Mouse (Mus musculus) ES-E14 (cell line): Measurements from ENCODE around the gene Rspo1. TPM values are rescaled to one million over a fixed set of nuclear protein-coding genes. Genes with fewer than 3 reads are reported as not detected.

Experiments
- DNase-seq: peaks from one replicate; pipeline ENCODE4 v3.0.0-alpha.2; 2013; ENCODE audit warnings: low read depth, low spot score
- H3K27ac ChIP-seq: 2 replicates; pipeline ENCODE4 v1.5.1; 2012; ENCODE audit warnings: low read depth, mild to moderate bottlenecking, low read length, moderate library complexity, mixed read lengths; ENCODE audit not compliant: poor library complexity, insufficient read depth, severe bottlenecking
- H3K36me3 ChIP-seq: 2 replicates; pipeline ENCODE4 v1.6.1; 2012; ENCODE audit warnings: mild to moderate bottlenecking, low read length, moderate library complexity, mixed read lengths; ENCODE audit not compliant: control insufficient read depth, poor library complexity, insufficient read depth, severe bottlenecking
- H3K4me1 ChIP-seq, 2 experiments: fragments of 150-350 bp in 1 of 2; sonication (generic) in 1 of 2; 2 replicates each; pipeline ENCODE4 v1.6.1; 2012; ENCODE audit warnings: low read length in 2 of 2, mild to moderate bottlenecking in 1 of 2, mixed read lengths in 1 of 2; ENCODE audit not compliant: control insufficient read depth in 2 of 2, insufficient read depth in 2 of 2, poor library complexity in 1 of 2
- H3K4me3 ChIP-seq, 2 experiments: fragments of 150-350 bp in 1 of 2; sonication (generic) in 1 of 2; 2 replicates each; pipeline ENCODE4 v1.5.1; 2012; ENCODE audit warnings: low read length in 2 of 2, low read depth in 1 of 2, mild to moderate bottlenecking in 1 of 2, mixed read lengths in 1 of 2; ENCODE audit not compliant: insufficient read depth in 1 of 2, poor library complexity in 1 of 2, severe bottlenecking in 1 of 2
- H3K9ac ChIP-seq: 2 replicates; pipeline ENCODE4 v1.6.1; 2012; ENCODE audit warnings: low read depth, mild to moderate bottlenecking, low read length, mixed read lengths; ENCODE audit not compliant: poor library complexity, insufficient read depth, severe bottlenecking
- H3K9me3 ChIP-seq: fragments of 150-350 bp; sonication (generic); 2 replicates; pipeline ENCODE4 v1.6.1; 2012; ENCODE audit warnings: low read depth, mild to moderate bottlenecking, low read length; ENCODE audit not compliant: control insufficient read depth, insufficient read depth
- CHD2 ChIP-seq: IDR thresholded peaks from 2 replicates; pipeline ENCODE4 v1.6.1; 2014; ENCODE audit warnings: mild to moderate bottlenecking, low read depth, low read length, inconsistent platforms
- HCFC1 ChIP-seq: IDR thresholded peaks from 2 replicates; pipeline ENCODE4 v1.6.1; 2012; ENCODE audit warnings: low read length, inconsistent platforms, borderline replicate concordance; ENCODE audit not compliant: insufficient read depth
- MAFK ChIP-seq: IDR thresholded peaks from 2 replicates; pipeline ENCODE4 v1.6.1; 2014; ENCODE audit warnings: mild to moderate bottlenecking, low read depth, low read length, inconsistent platforms; ENCODE audit not compliant: insufficient read depth
- ZC3H11A ChIP-seq: IDR thresholded peaks from 2 replicates; pipeline ENCODE4 v1.6.1; 2012; ENCODE audit warnings: low read depth, mild to moderate bottlenecking, inconsistent platforms, low read length, borderline replicate concordance
- ZNF384 ChIP-seq: IDR thresholded peaks from 2 replicates; pipeline ENCODE4 v1.6.1; 2012; ENCODE audit warnings: low read depth, low read length, inconsistent platforms
- in situ Hi-C, 2 experiments: fragments of 600-800 bp; cut with MboI; formaldehyde crosslinking; loops; one replicate each; pipeline ENCODE4 v1.15.1; 2025; ENCODE audit warnings: low sequenced_read_pairs in 2 of 2, inconsistent platforms in 1 of 2; ENCODE audit not compliant: unreplicated experiment in 2 of 2
- total RNA-seq: library from RNA; depleted of rRNA; stranded (reverse); fragments of 300-350 nt; gene quantifications from 2 replicates; pipeline ENCODE4 v1.2.3, GENCODE M21; 2012

Rspo1 gene
- total RNA-seq, 1 experiment: 3.3 TPM

DNA sequence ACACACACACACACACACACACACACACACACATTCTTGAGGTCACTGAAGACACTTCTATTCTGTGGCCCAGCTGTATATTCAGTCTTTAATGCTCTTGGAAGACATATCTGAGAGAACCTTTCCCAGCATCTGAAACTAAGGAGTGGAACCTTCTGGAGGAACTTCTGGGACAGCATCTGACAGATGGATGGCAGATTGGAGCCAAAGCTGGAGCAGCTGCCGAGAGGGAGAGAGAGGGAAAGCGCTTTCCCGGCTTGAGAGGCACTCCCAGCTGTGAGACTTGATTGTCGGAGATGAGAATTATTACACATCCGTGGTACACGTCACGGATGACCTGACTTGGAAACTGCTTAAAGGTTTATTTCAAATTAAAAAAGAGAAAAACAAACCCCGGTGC, 22.5 kb downstream of the Rspo1 start:
- Histone ChIP-seq H3K9me3 (no peaks in the 10 kb centered on the region), H3K36me3 (no peaks in the 10 kb centered on the region), H3K4me3 (no peak overlapping the region), H3K27ac (no peak overlapping the region), H3K4me1 (peaks cover 0 to 3% of the 10 kb centered on the region in 2 experiments; a peak in 1 of 4 replicates), H3K9ac (no peak overlapping the region)
- TF ChIP-seq ZNF384 (no peak), HCFC1 (no peak), CHD2 (no peak), ZC3H11A (no peak), MAFK (no peak)
- in situ Hi-C loops: no loop called here
- no peak for DNase-seq

- no peak for TF ChIP-seq ZC3H11A
- H3K36me3 ChIP-seq: no peaks in the 10 kb centered on the region
- H3K27ac ChIP-seq: no peak within 1 kb of the TSS
- H3K9ac ChIP-seq: no peak within 1 kb of the TSS
- H3K9me3 ChIP-seq: no peaks in the 10 kb centered on the region
- DNase-seq: no peak
- H3K4me1 ChIP-seq: no peaks in the 10 kb centered on the region
- no peak within 1 kb of the TSS for H3K4me3 ChIP-seq
- in situ Hi-C loops: no loop called here
Observed at GRCm38 (mm10) chr4:125015806-125016635, 29.8 kb downstream of the Rspo1 start, which contains the start of gene Gnl2. Gene Gnl2, plus strand, starts transcription at chr4:125016585.

- no peaks in the 10 kb centered on the region for H3K4me1 ChIP-seq
- no peak overlapping the region for H3K9ac ChIP-seq
- H3K9me3 ChIP-seq: no peaks in the 10 kb centered on the region
- no peak overlapping the region for H3K27ac ChIP-seq
- TF ChIP-seq ZNF384: no peak
- TF ChIP-seq ZC3H11A: no peak
- no peak for TF ChIP-seq CHD2
- TF ChIP-seq MAFK: no peak
- TF ChIP-seq HCFC1: no peak
- in situ Hi-C loops: no loop called here
- H3K36me3 ChIP-seq: no peaks in the 10 kb centered on the region
- DNase-seq: no peak
- H3K4me3 ChIP-seq: no peak overlapping the region
Observed at GRCm38 (mm10) chr4:125017431-125017830, 31.2 kb downstream of the Rspo1 start.

DNA sequence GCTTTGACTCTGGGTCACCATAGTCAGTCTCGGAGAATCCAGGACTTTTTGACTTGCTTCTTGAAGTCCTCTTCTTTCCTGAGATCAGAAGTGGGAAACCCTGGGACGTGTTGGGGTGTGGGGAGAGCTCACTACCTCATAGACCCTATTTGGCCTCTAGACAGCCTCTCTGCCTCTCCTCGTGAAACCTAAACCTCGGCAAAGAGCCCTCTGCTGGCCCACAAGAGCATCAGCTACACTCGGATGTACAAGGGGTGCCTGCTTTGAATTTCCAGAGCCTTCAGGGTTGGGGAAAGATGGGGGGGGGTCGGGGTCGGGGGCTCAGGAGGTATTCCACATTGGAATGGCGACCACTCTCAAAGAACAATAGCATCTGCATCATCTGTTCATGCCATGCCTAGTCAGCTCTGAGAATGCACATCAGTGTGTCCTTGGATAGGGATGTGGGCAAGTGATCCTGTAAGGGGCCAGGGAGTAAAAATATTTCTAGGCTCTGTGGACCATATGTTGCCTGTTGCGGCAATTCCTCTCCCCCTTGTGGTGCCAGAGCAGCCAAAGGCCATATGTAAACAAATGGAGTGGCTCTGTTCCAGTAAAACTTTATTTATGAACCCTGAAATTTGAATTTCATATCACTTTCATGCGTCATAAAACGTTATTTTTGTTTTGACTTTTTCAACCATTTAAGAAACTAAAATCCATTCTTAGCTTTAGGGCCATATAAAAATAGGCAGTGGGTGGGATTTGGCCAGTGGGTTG, 34.7 kb downstream of the Rspo1 start:
- Histone ChIP-seq H3K4me1 (no peaks in the 10 kb centered on the region), H3K4me3 (no peak overlapping the region), H3K9ac (no peak overlapping the region), H3K27ac (no peak overlapping the region), H3K9me3 (no peaks in the 10 kb centered on the region), H3K36me3 (no peaks in the 10 kb centered on the region)
- no peak for DNase-seq
- in situ Hi-C loops: no loop called here
- TF ChIP-seq CHD2 (no peak), MAFK (no peak), ZC3H11A (no peak), ZNF384 (no peak), HCFC1 (no peak)
